ENCODE assay signal across 8 mouse cellular contexts in the genomic region with DNA sequence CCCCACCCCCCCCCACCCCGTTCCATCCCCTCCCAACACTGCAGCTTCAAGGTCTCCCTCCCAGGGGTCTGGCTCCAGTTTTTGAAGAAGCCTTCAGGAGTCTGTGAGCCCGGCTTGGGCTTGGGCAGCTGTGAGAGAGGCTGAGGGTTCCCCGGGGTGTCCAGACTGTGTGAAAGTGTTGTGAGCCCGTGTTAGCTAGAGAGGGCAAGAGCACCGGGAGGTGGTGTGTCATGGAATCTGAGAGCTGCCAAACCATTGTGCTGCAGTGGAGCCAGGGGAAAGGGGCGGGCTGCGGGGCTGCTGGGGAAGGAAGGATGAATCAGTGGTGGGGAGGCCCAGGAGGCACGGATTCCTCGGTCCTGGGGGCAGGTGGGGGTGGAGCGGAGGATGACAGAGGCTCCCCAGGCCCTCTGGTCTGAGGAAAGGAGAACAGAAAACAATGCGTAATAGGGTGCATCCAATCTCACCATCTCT. TPM values are rescaled to one million over a fixed set of nuclear protein-coding genes. Genes with fewer than 3 reads are reported as not detected.
A peak's percentile ranks its signal among the peaks of the same experiment; 100 is the strongest.
DNase-seq lines count a peak whose midpoint lies in the region; ATAC-seq and TF ChIP-seq lines count a peak whose summit lies in the region.

No protein-coding gene starts in this region.

- H3K4me1 ChIP-seq in heart, embryonic 15.5 days (replicated peaks) = peaks cover 50% of the 10 kb centered on the region
- H3K4me1 ChIP-seq in liver, postnatal 0 days (ENCODE audit: insufficient read depth) = peaks cover 12% of the 10 kb centered on the region; the same call in 1 of the 2 replicates
- peaks cover 18% of the 10 kb centered on the region; the same call in 1 of the 2 replicates for H3K4me1 ChIP-seq in stomach, embryonic 14.5 days (ENCODE audit: control insufficient read depth, insufficient read depth, low read length)

- peak overlapping the region; percentile 74 for H3K4me2 ChIP-seq in heart, embryonic 15.5 days
- H3K4me2 ChIP-seq in liver, postnatal 0 days (ENCODE audit: low read depth, low read length) = no peak overlapping the region
- peak overlapping the region; percentile 75 for H3K4me2 ChIP-seq in stomach, embryonic 14.5 days (replicated peaks; ENCODE audit: low read depth, low read length)

- peak overlapping the region; percentile 74 for H3K4me3 ChIP-seq in heart, embryonic 15.5 days
- H3K4me3 ChIP-seq in liver, postnatal 0 days (ENCODE audit: low read depth, low read length) = no peak overlapping the region
- H3K4me3 ChIP-seq in stomach, embryonic 14.5 days (ENCODE audit: low read depth, low read length) = peak overlapping the region; percentile 73

- peak overlapping the region; percentile 98 for H3K27ac ChIP-seq in heart, embryonic 15.5 days
- H3K27ac ChIP-seq in liver, postnatal 0 days (ENCODE audit: low read depth) = no peak overlapping the region
- H3K27ac ChIP-seq in stomach, embryonic 14.5 days (ENCODE audit: low read length) = peak overlapping the region; percentile 95

- H3K9me3 ChIP-seq in heart, embryonic 15.5 days (replicated peaks) = no peaks in the 10 kb centered on the region
- no peaks in the 10 kb centered on the region for H3K9me3 ChIP-seq in liver, postnatal 0 days (ENCODE audit: low read length)
- H3K9me3 ChIP-seq in stomach, embryonic 14.5 days (ENCODE audit: control insufficient read depth, low read depth, low read length) = no peaks in the 10 kb centered on the region

- no peak for TF ChIP-seq CTCF in liver, postnatal 0 days (IDR thresholded peaks at IDR 0.05; ENCODE audit: low read depth)

- peaks cover 42% of the 10 kb centered on the region for H3K36me3 ChIP-seq in heart, embryonic 15.5 days
- H3K36me3 ChIP-seq in liver, postnatal 0 days (replicated peaks; ENCODE audit: insufficient read depth, low read length) = no peaks in the 10 kb centered on the region
- peaks cover 22% of the 10 kb centered on the region for H3K36me3 ChIP-seq in stomach, embryonic 14.5 days (ENCODE audit: control insufficient read depth, insufficient read depth, low read length)

- DNase-seq in ovary, postnatal 10 days (ENCODE audit: low spot score) = peak; percentile 38
- DNase-seq in ovary, adult 18-20 months (ENCODE audit: low spot score) = no peak
- peak; percentile 90 for DNase-seq in fibroblast of lung, adult 2 months (ENCODE audit: low read depth)
- no peak for DNase-seq in liver, postnatal 0 days
- no peak for DNase-seq in frontal cortex, adult 2 months (ENCODE audit: extremely low spot score in 1 of 2, low spot score in 1 of 2)
- DNase-seq in B cell, adult 2 months = no peak

- no peaks in the 10 kb centered on the region for H3K27me3 ChIP-seq in heart, embryonic 15.5 days
- peaks cover 51% of the 10 kb centered on the region for H3K27me3 ChIP-seq in liver, postnatal 0 days (ENCODE audit: insufficient read depth, low read length)
- peaks cover 3% of the 10 kb centered on the region; the same call in 1 of the 2 replicates for H3K27me3 ChIP-seq in stomach, embryonic 14.5 days (ENCODE audit: control insufficient read depth, insufficient read depth, low read length)

- no peak for TF ChIP-seq EP300 in liver, postnatal 0 days (IDR thresholded peaks at IDR 0.05; ENCODE audit: low read depth)

- 8% methylated on average over 11 of the region's 11 CpGs for WGBS in heart, embryonic 15.5 days
- 13% methylated on average over 11 of the region's 11 CpGs for WGBS in liver, postnatal 0 days (ENCODE audit: insufficient replicate concordance)
- 7% methylated on average over 11 of the region's 11 CpGs for WGBS in stomach, embryonic 14.5 days

- 0 out of 2 replicates have a peak, but pooled peaks have one; percentile 7 for ATAC-seq in heart, embryonic 15.5 days (replicated peaks; ENCODE audit: insufficient number of reproducible peaks, insufficient read depth, low FRiP score, low read depth)
- peak; percentile 21; the same call in 1 of the 2 replicates for ATAC-seq in liver, postnatal 0 days
- no peak for ATAC-seq in stomach, embryonic 14.5 days (ENCODE audit: insufficient number of reproducible peaks, insufficient read depth, low FRiP score, low read depth)

- H3K9ac ChIP-seq in heart, embryonic 15.5 days = peak overlapping the region; percentile 88
- H3K9ac ChIP-seq in liver, postnatal 0 days (replicated peaks) = no peak overlapping the region
- no peak overlapping the region for H3K9ac ChIP-seq in stomach, embryonic 14.5 days (replicated peaks; ENCODE audit: low read depth, low read length)

RNA-seq across cellular contexts. Expression of a gene that starts 3.4 kb away (rescaled TPM):
- polyA plus RNA-seq in heart, embryonic 15.5 days (2015; fragmentation: Nextera tagmentation; extraction: Ambion mirVana) = 39.1 and 43.9 TPM in 2 replicates
- 0.07 and 0.24 TPM in 2 replicates for polyA plus RNA-seq in liver, postnatal 0 days (2015; fragmentation: Nextera tagmentation; extraction: Ambion mirVana)
- polyA plus RNA-seq in stomach, embryonic 14.5 days (2014; fragmentation: Nextera tagmentation; extraction: Ambion mirVana) = 17.9 and 19.8 TPM in 2 replicates
- 0.44 and 0.66 TPM in 2 replicates for polyA plus RNA-seq in frontal cortex, adult 2 months (2012; rRNA removed)

RNA-seq across cellular contexts. Expression of a gene that starts 31.0 kb away (rescaled TPM):
- polyA plus RNA-seq in heart, embryonic 15.5 days (2015; fragmentation: Nextera tagmentation; extraction: Ambion mirVana) = 187 and 202 TPM in 2 replicates
- 165 and 170 TPM in 2 replicates for polyA plus RNA-seq in liver, postnatal 0 days (2015; fragmentation: Nextera tagmentation; extraction: Ambion mirVana)
- 235 and 266 TPM in 2 replicates for polyA plus RNA-seq in stomach, embryonic 14.5 days (2014; fragmentation: Nextera tagmentation; extraction: Ambion mirVana)
- polyA plus RNA-seq in frontal cortex, adult 2 months (2012; rRNA removed) = 394 and 433 TPM in 2 replicates

RNA-seq across cellular contexts. Expression of a gene that starts 34.7 kb away (rescaled TPM):
- polyA plus RNA-seq in heart, embryonic 15.5 days (2015; fragmentation: Nextera tagmentation; extraction: Ambion mirVana) = not detected in 2 replicates
- polyA plus RNA-seq in liver, postnatal 0 days (2015; fragmentation: Nextera tagmentation; extraction: Ambion mirVana) = not detected in 2 replicates
- 0.64 TPM in 1 of 2 replicates, not detected in the other for polyA plus RNA-seq in stomach, embryonic 14.5 days (2014; fragmentation: Nextera tagmentation; extraction: Ambion mirVana)
- polyA plus RNA-seq in frontal cortex, adult 2 months (2012; rRNA removed) = 0.29 TPM in 1 of 2 replicates, not detected in the other

RNA-seq across cellular contexts. Expression of a gene that starts 40.4 kb away (rescaled TPM):
- polyA plus RNA-seq in heart, embryonic 15.5 days (2015; fragmentation: Nextera tagmentation; extraction: Ambion mirVana) = 19.1 and 22.1 TPM in 2 replicates
- 0.09 and 0.22 TPM in 2 replicates for polyA plus RNA-seq in liver, postnatal 0 days (2015; fragmentation: Nextera tagmentation; extraction: Ambion mirVana)
- polyA plus RNA-seq in stomach, embryonic 14.5 days (2014; fragmentation: Nextera tagmentation; extraction: Ambion mirVana) = 22.0 and 29.5 TPM in 2 replicates
- polyA plus RNA-seq in frontal cortex, adult 2 months (2012; rRNA removed) = 90.8 and 94.1 TPM in 2 replicates

RNA-seq across cellular contexts. Expression of a gene that starts 48.2 kb away (rescaled TPM):
- polyA plus RNA-seq in heart, embryonic 15.5 days (2015; fragmentation: Nextera tagmentation; extraction: Ambion mirVana) = 0.55 and 0.70 TPM in 2 replicates
- 0.06 and 0.12 TPM in 2 replicates for polyA plus RNA-seq in liver, postnatal 0 days (2015; fragmentation: Nextera tagmentation; extraction: Ambion mirVana)
- 1.3 and 1.5 TPM in 2 replicates for polyA plus RNA-seq in stomach, embryonic 14.5 days (2014; fragmentation: Nextera tagmentation; extraction: Ambion mirVana)
- polyA plus RNA-seq in frontal cortex, adult 2 months (2012; rRNA removed) = 0.10 and 0.59 TPM in 2 replicates

Comparison
In these comparisons a context has a peak if more than half of its experiments do, and no peak if none do; other contexts are left out.
1. DNase-seq: peak in ovary, postnatal 10 days (single experiment) and fibroblast of lung, adult 2 months (single experiment); none in ovary, adult 18-20 months (single experiment), liver, postnatal 0 days (single experiment), frontal cortex, adult 2 months (0 of 2) and B cell, adult 2 months (0 of 2).
2. RNA of a gene that starts 3.4 kb away (polyA plus RNA-seq): 39.1 to 43.9 TPM in heart, embryonic 15.5 days and 17.9 to 19.8 TPM in stomach, embryonic 14.5 days; 0.44 to 0.66 TPM in frontal cortex, adult 2 months and 0.07 to 0.24 TPM in liver, postnatal 0 days; every median in the first group is over 10 times any median in the second.